Mouse (Mus musculus) hindbrain, embryonic 16.5 days (tissue): Measurements from ENCODE around the gene Cog1. TPM values are rescaled to one million over a fixed set of nuclear protein-coding genes. Genes with fewer than 3 reads are reported as not detected.

Experiments used
- ATAC-seq: fragments of 200-750 bp; cut with Nextera tagmentation; 2 replicates; pipeline ENCODE4 v1.8.0; 2017; ENCODE audit warnings: moderate TSS enrichment, moderate library complexity
- H3K27ac ChIP-seq: fragments of 300-500 bp; sonication (generic); 2 replicates; pipeline ENCODE4 v1.5.1; 2014; ENCODE audit warnings: low read depth, mild to moderate bottlenecking, control low read depth, low read length, moderate library complexity
- H3K27me3 ChIP-seq: fragments of 300-500 bp; sonication (generic); replicated peaks from 2 replicates; pipeline ENCODE4 v1.6.1; 2014; ENCODE audit warnings: low read length; ENCODE audit not compliant: control insufficient read depth, insufficient read depth
- H3K36me3 ChIP-seq: fragments of 300-500 bp; sonication (generic); 2 replicates; pipeline ENCODE4 v1.6.1; 2014; ENCODE audit warnings: mild to moderate bottlenecking, low read length, moderate library complexity, mixed read lengths; ENCODE audit not compliant: control insufficient read depth, insufficient read depth
- H3K4me1 ChIP-seq: fragments of 300-500 bp; sonication (generic); 2 replicates; pipeline ENCODE4 v1.6.1; 2014; ENCODE audit warnings: low read depth, low read length; ENCODE audit not compliant: control insufficient read depth, insufficient read depth
- H3K4me2 ChIP-seq: fragments of 300-500 bp; sonication (generic); 2 replicates; pipeline ENCODE4 v1.6.1; 2014; ENCODE audit warnings: mild to moderate bottlenecking, low read length, control low read depth, moderate library complexity
- H3K4me3 ChIP-seq: fragments of 300-500 bp; sonication (generic); 2 replicates; pipeline ENCODE4 v1.5.1; 2014; ENCODE audit warnings: mild to moderate bottlenecking, low read length, control low read depth, moderate library complexity
- H3K9ac ChIP-seq: fragments of 300-500 bp; sonication (generic); 2 replicates; pipeline ENCODE4 v1.6.1; 2014; ENCODE audit warnings: low read depth, mild to moderate bottlenecking, control low read depth, low read length, moderate library complexity
- H3K9me3 ChIP-seq: fragments of 300-500 bp; sonication (generic); 2 replicates; pipeline ENCODE4 v1.6.1; 2014; ENCODE audit warnings: mild to moderate bottlenecking, low read length, moderate library complexity; ENCODE audit not compliant: control insufficient read depth
- WGBS: fragments of 180-500 bp; shearing (Covaris S2); extraction: QIAGEN DNeasy Blood & Tissue Kit; methylation state at CpG from one replicate; pipeline ENCODE4 v1.1.7; 2014; 5-methylcytosine and 5-hydroxymethylcytosine counted together
- polyA plus RNA-seq: library from polyadenylated mRNA; unstranded; fragments of >200 nt; fragmentation: Nextera tagmentation; extraction: Ambion mirVana; gene quantifications from 2 replicates; pipeline ENCODE4 v1.2.1, GENCODE M21; 2015

Cog1 gene
- polyA plus RNA-seq, 1 experiment from 2014 or later = 35.3 TPM

DNA sequence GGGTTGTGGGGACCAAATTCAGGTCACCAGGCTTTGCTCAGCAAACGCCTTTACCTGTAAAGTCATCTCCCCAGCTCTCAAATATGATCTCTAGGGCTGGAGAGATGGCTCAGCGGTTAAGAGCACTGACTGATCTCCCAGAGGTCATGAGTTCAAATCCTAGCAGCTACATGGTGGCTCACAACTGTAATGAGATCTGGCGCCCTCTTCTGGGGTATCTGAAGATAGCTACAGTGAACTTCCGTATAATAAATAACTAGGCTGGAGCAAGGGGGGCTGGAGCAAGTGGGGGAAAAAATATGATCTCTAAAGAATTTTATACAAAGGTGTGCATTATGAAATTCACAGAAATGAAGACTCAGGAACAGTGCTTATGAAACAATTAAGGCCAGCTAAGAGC, 21.2 kb upstream of the Cog1 start:
- H3K27ac ChIP-seq = no peak overlapping the region
- H3K9me3 ChIP-seq = no peaks in the 10 kb centered on the region
- no peak overlapping the region for H3K9ac ChIP-seq
- no peaks in the 10 kb centered on the region; the same call in 1 of the 2 replicates for H3K27me3 ChIP-seq
- WGBS = 55% methylated on average over 4 of the region's 4 CpGs
- no peaks in the 10 kb centered on the region for H3K4me1 ChIP-seq
- no peak overlapping the region for H3K4me3 ChIP-seq
- H3K4me2 ChIP-seq = no peak overlapping the region
- peaks cover 7% of the 10 kb centered on the region for H3K36me3 ChIP-seq
- no peak for ATAC-seq

DNA sequence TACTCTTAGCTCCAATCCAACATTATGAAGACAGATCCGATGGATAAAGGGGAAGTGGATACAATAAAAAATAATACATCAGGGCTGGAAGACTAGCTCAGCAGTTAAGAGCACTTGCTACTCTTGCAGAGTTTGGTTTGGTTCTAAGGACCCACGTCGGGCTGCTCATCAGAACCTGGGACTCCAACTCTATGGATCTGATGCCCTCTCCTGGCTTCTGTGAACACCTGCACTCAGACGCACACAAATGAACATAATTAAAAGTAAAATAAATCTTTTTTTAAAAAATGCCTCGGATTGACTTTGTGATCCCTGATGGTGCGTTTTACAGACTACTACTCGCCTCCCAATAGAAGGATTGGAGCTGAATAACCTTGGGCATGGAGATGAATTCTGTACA, 18.3 kb upstream of the Cog1 start:
- H3K27me3 ChIP-seq = no peaks in the 10 kb centered on the region; the same call in 1 of the 2 replicates
- no peaks in the 10 kb centered on the region for H3K9me3 ChIP-seq
- ATAC-seq = no peak
- H3K4me2 ChIP-seq = no peak overlapping the region
- 66% methylated on average over 7 of the region's 7 CpGs for WGBS
- no peaks in the 10 kb centered on the region; the same call in 1 of the 2 replicates for H3K4me1 ChIP-seq
- H3K9ac ChIP-seq = no peak overlapping the region
- no peak overlapping the region for H3K27ac ChIP-seq
- H3K4me3 ChIP-seq = no peak overlapping the region
- no peaks in the 10 kb centered on the region for H3K36me3 ChIP-seq

DNA sequence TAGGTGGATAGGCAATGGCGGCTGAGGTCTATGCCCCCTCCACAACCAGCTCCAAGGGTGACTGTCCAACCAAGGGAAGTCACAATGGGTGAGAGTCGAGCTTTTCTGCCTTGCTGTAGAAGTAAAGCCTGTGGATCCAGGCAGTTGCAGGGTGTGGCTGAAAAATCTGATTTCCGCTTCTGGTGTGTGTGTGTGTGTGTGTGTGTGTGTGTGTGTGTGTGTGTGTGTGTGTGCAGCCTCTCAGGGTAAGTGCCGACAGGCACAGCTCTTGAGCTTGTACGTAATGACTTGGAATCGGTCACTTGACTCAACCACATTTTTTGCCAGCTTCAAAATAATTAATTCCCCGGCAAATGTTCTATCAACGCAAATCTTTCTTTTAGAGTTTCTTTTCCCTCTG, 17.7 kb upstream of the Cog1 start:
- Histone ChIP-seq H3K4me3 (no peak overlapping the region), H3K4me1 (no peaks in the 10 kb centered on the region; the same call in 1 of the 2 replicates), H3K9me3 (no peaks in the 10 kb centered on the region), H3K27ac (no peak overlapping the region), H3K27me3 (no peaks in the 10 kb centered on the region; the same call in 1 of the 2 replicates), H3K4me2 (no peak overlapping the region), H3K9ac (no peak overlapping the region), H3K36me3 (no peaks in the 10 kb centered on the region)
- no peak for ATAC-seq
- WGBS = 71% methylated on average over 8 of the region's 8 CpGs

DNA sequence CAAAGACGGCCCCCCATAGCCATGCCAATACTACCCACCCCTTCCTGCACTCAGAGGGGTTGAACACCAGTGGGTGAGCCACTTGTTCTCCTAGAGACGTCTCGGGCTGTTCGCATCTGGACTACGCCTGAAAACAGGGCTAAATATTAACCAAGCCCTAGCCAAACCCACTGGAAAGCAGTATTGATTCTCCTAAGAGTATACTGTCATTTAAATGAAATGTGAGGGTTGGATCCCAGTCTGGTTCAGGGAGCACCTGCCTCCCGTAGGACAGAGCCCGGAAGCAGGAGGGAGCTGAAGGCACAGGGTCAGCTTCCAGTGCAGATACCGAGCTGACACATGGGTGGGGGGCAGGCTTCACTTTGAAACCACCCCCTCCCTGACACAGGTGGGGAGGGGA, 17.1 kb upstream of the Cog1 start:
- Histone ChIP-seq H3K36me3 (no peaks in the 10 kb centered on the region), H3K27me3 (no peaks in the 10 kb centered on the region; the same call in 1 of the 2 replicates), H3K4me2 (no peak overlapping the region), H3K4me3 (no peak overlapping the region), H3K27ac (no peak overlapping the region), H3K9ac (no peak overlapping the region), H3K9me3 (no peaks in the 10 kb centered on the region), H3K4me1 (no peaks in the 10 kb centered on the region; the same call in 1 of the 2 replicates)
- WGBS = 62% methylated on average over 8 of the region's 8 CpGs
- ATAC-seq = no peak

DNA sequence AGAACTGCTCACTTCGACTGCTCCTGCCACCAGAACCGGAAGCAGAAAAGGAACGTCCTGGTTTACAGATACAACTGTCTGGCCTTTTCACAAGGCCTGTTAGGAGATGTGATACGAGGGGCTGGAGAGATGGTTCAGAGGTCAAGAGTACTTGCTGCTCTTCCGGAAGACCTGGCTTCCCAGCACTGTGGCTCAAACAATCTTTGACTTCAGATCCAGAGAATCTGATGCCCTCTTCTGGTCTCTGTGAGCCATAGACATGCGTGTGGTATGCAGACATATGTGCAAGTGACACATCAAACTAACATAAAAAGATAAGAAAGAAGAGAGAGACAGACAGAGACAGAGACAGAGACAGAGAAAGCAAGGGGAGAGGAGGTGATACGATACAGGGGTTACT, 16.7 kb upstream of the Cog1 start:
- Histone ChIP-seq H3K4me2 (no peak overlapping the region), H3K9ac (no peak overlapping the region), H3K27ac (no peak overlapping the region), H3K36me3 (no peaks in the 10 kb centered on the region), H3K4me1 (no peaks in the 10 kb centered on the region; the same call in 1 of the 2 replicates), H3K9me3 (no peaks in the 10 kb centered on the region), H3K4me3 (no peak overlapping the region), H3K27me3 (no peaks in the 10 kb centered on the region; the same call in 1 of the 2 replicates)
- WGBS = 77% methylated on average over 7 of the region's 7 CpGs
- no peak for ATAC-seq

DNA sequence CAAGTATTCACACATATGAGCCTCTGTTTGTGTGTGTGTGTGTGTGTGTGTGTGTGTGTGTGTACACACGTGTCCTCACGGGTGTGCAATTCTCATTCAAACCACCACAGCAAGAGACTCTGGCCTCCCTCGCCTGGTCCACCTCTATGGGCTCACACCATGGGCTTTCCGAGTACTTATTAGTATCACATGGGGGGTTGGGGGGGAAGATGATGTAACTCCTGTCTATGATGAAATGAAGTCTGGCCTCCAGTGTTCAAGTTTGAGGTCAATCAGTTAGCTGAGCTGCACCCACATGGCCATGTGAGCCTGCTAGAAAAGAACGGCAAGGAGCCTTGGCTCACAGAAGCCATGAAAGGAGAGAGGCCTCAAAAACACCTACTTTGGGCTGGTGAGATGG, 15.6 kb upstream of the Cog1 start:
- Histone ChIP-seq H3K27me3 (no peaks in the 10 kb centered on the region; the same call in 1 of the 2 replicates), H3K4me1 (no peaks in the 10 kb centered on the region; the same call in 1 of the 2 replicates), H3K9ac (no peak overlapping the region), H3K9me3 (no peaks in the 10 kb centered on the region), H3K4me3 (no peak overlapping the region), H3K36me3 (no peaks in the 10 kb centered on the region), H3K4me2 (no peak overlapping the region), H3K27ac (no peak overlapping the region)
- ATAC-seq = no peak
- 94% methylated on average over 5 of the region's 5 CpGs for WGBS

DNA sequence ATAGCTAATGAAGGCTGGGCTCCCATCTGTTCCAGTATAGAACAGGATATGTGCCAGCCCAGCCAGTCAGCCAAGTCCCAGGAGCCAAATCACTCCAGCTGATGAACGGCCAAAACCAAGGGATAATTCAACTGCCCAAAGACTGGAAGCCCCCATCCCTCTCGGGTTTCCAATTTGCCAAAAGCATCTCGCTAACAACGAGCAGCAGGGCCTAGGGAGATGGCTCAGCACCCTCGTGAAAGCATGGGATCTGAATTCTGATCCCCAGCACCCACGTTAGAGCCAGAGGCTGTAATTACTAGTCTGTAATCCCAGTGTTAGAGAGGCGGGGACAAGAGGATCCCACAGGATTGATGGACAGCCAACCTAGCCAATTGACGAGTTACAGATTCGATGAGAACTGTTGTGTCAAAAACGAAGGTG, 14.3 kb upstream of the Cog1 start:
- WGBS = 56% methylated on average over 10 of the region's 10 CpGs
- no peaks in the 10 kb centered on the region for H3K36me3 ChIP-seq

GRCm38 (mm10) chr11:113638680-113639079, 10.3 kb upstream of the Cog1 start:
- Histone ChIP-seq H3K27me3 (no peaks in the 10 kb centered on the region), H3K9ac (no peak overlapping the region), H3K4me1 (no peaks in the 10 kb centered on the region; the same call in 1 of the 2 replicates), H3K9me3 (no peaks in the 10 kb centered on the region), H3K36me3 (no peaks in the 10 kb centered on the region), H3K4me3 (no peak overlapping the region), H3K27ac (no peak overlapping the region), H3K4me2 (no peak overlapping the region)
- ATAC-seq = no peak
- WGBS = 96% methylated on average over 12 of the region's 12 CpGs

More for the DNA sequence above, 14.3 kb upstream of the Cog1 start:
- Histone ChIP-seq H3K27ac (no peak overlapping the region), H3K9ac (no peak overlapping the region), H3K27me3 (no peaks in the 10 kb centered on the region; the same call in 1 of the 2 replicates), H3K9me3 (no peaks in the 10 kb centered on the region), H3K4me1 (no peaks in the 10 kb centered on the region; the same call in 1 of the 2 replicates), H3K4me3 (no peak overlapping the region), H3K4me2 (no peak overlapping the region)
- no peak for ATAC-seq

DNA sequence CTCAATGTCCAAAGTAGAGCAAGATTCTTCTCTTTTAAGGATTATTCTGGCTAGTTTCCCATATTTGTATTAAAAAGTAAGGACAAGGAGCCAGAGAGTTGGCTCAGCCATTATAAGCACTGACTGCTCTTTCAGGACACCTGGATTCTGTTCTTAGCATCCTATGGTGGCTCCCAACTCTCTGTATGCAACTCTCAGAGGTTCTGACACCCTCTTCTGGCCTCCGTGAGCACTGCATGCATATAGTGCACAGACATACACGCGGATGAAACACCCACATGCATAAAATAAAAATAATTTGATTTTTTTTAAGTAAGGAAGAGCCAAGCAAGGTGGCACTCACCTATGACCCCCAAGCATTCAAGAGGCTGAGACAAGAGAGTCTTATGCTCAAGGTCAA, 3.8 kb upstream of the Cog1 start:
- Histone ChIP-seq H3K4me1 (peaks cover 8% of the 10 kb centered on the region), H3K36me3 (no peaks in the 10 kb centered on the region), H3K27ac (no peak overlapping the region), H3K4me3 (no peak overlapping the region), H3K4me2 (no peak overlapping the region), H3K9me3 (no peaks in the 10 kb centered on the region), H3K27me3 (no peaks in the 10 kb centered on the region), H3K9ac (no peak overlapping the region)
- no peak for ATAC-seq
- 83% methylated on average over 3 of the region's 3 CpGs for WGBS

GRCm38 (mm10) chr11:113648152-113648551, 817 bp upstream of the Cog1 start:
- ATAC-seq = no peak
- no peak overlapping the region for H3K4me3 ChIP-seq
- 5% methylated on average over 14 of the region's 15 CpGs for WGBS

More at GRCm38 (mm10) chr11:113648152-113648551, 817 bp upstream of the Cog1 start:
- H3K27ac ChIP-seq = no peak overlapping the region
- no peaks in the 10 kb centered on the region for H3K9me3 ChIP-seq
- H3K27me3 ChIP-seq = no peaks in the 10 kb centered on the region
- no peak overlapping the region for H3K9ac ChIP-seq
- peaks cover 11% of the 10 kb centered on the region for H3K36me3 ChIP-seq
- peaks cover 16% of the 10 kb centered on the region for H3K4me1 ChIP-seq
- no peak overlapping the region for H3K4me2 ChIP-seq
